Mouse (Mus musculus) limb, embryonic 15.5 days (tissue): Measurements from ENCODE around the gene Rbm15b. TPM values are rescaled to one million over a fixed set of nuclear protein-coding genes. Genes with fewer than 3 reads are reported as not detected.

Source experiments
- ATAC-seq: fragments of 200-750 bp; cut with Nextera tagmentation; 2 replicates; pipeline ENCODE4 v1.8.0; 2017; ENCODE audit warnings: low read depth, moderate TSS enrichment; ENCODE audit not compliant: insufficient number of reproducible peaks, low FRiP score, low TSS enrichment
- H3K27ac ChIP-seq: fragments of 300-500 bp; sonication (generic); 2 replicates; pipeline ENCODE4 v1.5.1; 2015; ENCODE audit warnings: moderate library complexity, mild to moderate bottlenecking, inconsistent platforms
- H3K27me3 ChIP-seq: fragments of 300-500 bp; sonication (generic); 2 replicates; pipeline ENCODE4 v1.6.1; 2015; ENCODE audit warnings: inconsistent platforms
- H3K36me3 ChIP-seq: fragments of 300-500 bp; sonication (generic); 2 replicates; pipeline ENCODE4 v1.6.1; 2015; ENCODE audit warnings: inconsistent platforms
- H3K4me1 ChIP-seq: fragments of 300-500 bp; sonication (generic); 2 replicates; pipeline ENCODE4 v1.6.1; 2015; ENCODE audit warnings: inconsistent platforms
- H3K4me2 ChIP-seq: fragments of 300-500 bp; sonication (generic); 2 replicates; pipeline ENCODE4 v1.6.1; 2015; ENCODE audit warnings: mild to moderate bottlenecking, inconsistent platforms
- H3K4me3 ChIP-seq: fragments of 300-500 bp; sonication (generic); 2 replicates; pipeline ENCODE4 v1.5.1; 2015; ENCODE audit warnings: mild to moderate bottlenecking, inconsistent platforms
- H3K9ac ChIP-seq: fragments of 300-500 bp; sonication (generic); 2 replicates; pipeline ENCODE4 v1.6.1; 2015; ENCODE audit warnings: inconsistent platforms
- H3K9me3 ChIP-seq: fragments of 300-500 bp; sonication (generic); 2 replicates; pipeline ENCODE4 v1.6.1; 2016; ENCODE audit warnings: inconsistent platforms
- WGBS: fragments of 180-500 bp; shearing (Covaris S2); methylation state at CpG from one replicate; pipeline ENCODE4 v1.1.7; 2015; 5-methylcytosine and 5-hydroxymethylcytosine counted together
- polyA plus RNA-seq: library from polyadenylated mRNA; unstranded; fragments of >200 nt; fragmentation: Nextera tagmentation; extraction: Ambion mirVana; gene quantifications from 2 replicates; pipeline ENCODE4 v1.2.1, GENCODE M21; 2015

Rbm15b gene
- polyA plus RNA-seq, 1 experiment from 2014 or later = 9.1 TPM

- H3K4me3 ChIP-seq = no peak overlapping the region
- no peak for ATAC-seq
- H3K9me3 ChIP-seq = no peaks in the 10 kb centered on the region
- H3K9ac ChIP-seq = no peak overlapping the region
- peaks cover 45% of the 10 kb centered on the region for H3K4me1 ChIP-seq
- H3K27me3 ChIP-seq = no peaks in the 10 kb centered on the region
- WGBS = 71% methylated on average over 4 of the region's 4 CpGs
- H3K27ac ChIP-seq = no peak overlapping the region
- peaks cover 52% of the 10 kb centered on the region for H3K36me3 ChIP-seq
- no peak overlapping the region for H3K4me2 ChIP-seq
Observed at GRCm38 (mm10) chr9:106882176-106882575, 5.1 kb downstream of the Rbm15b start.

DNA sequence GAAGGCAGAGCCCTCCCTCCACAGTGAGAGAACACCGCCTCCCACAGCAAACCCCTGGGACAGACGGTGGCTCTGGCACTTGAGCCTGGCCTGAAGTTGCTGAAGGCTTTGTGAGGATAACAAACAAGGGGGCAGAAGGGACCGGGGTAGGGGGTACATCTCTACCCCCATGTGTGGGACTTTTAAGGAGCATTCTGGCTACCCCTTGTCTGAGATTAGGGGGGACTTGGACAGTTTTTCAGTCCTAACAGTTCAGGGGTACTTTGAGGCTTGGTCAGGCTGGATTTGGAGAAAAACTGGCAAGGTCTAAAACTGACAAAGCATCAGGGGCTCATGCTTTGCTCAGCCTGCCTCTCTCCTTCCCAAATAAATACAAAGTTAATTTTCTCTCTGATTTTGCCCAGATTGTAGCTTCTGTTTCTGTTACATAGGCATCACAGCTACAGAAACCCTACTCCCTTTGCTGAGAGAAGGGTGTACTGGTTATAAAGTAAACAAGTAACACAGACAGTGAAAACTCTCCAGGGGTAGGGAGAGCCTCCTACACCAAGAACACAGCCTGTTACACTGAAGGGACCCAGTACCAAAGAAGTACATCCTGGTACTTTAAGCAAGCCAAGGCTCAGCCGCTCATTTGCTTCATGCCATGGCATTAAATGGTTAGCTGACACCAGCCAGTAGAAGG lies 6.0 kb downstream of the Rbm15b start:
- Histone ChIP-seq H3K4me1 (peaks cover 45% of the 10 kb centered on the region), H3K36me3 (peaks cover 61% of the 10 kb centered on the region), H3K27me3 (no peaks in the 10 kb centered on the region), H3K4me2 (no peak overlapping the region), H3K27ac (0 out of 2 replicates have a peak overlapping the region, but pooled peaks have one; percentile 33), H3K4me3 (no peak overlapping the region), H3K9me3 (no peaks in the 10 kb centered on the region), H3K9ac (no peak overlapping the region)
- WGBS = 58% methylated on average over 4 of the region's 4 CpGs
- no peak for ATAC-seq

GRCm38 (mm10) chr9:106879471-106879870 lies 7.8 kb downstream of the Rbm15b start:
- Histone ChIP-seq H3K9me3 (no peaks in the 10 kb centered on the region), H3K36me3 (peaks cover 73% of the 10 kb centered on the region), H3K9ac (no peak overlapping the region), H3K27ac (no peak overlapping the region), H3K4me1 (peaks cover 28% of the 10 kb centered on the region), H3K4me2 (no peak overlapping the region), H3K27me3 (no peaks in the 10 kb centered on the region), H3K4me3 (no peak overlapping the region)
- WGBS = 74% methylated on average over 4 of the region's 4 CpGs
- ATAC-seq = no peak

GRCm38 (mm10) chr9:106876666-106877065 lies 10.6 kb downstream of the Rbm15b start:
- no peaks in the 10 kb centered on the region for H3K27me3 ChIP-seq
- H3K9ac ChIP-seq = no peak overlapping the region
- WGBS = 84% methylated on average over 3 of the region's 3 CpGs
- no peak overlapping the region for H3K4me2 ChIP-seq
- ATAC-seq = no peak
- H3K27ac ChIP-seq = no peak overlapping the region
- peaks cover 69% of the 10 kb centered on the region for H3K36me3 ChIP-seq
- no peak overlapping the region for H3K4me3 ChIP-seq
- H3K9me3 ChIP-seq = no peaks in the 10 kb centered on the region
- H3K4me1 ChIP-seq = 0 out of 2 replicates have a peak, but pooled peaks cover 4% of the 10 kb centered on the region

- Histone ChIP-seq H3K27me3 (no peaks in the 10 kb centered on the region), H3K9me3 (no peaks in the 10 kb centered on the region), H3K4me2 (no peak overlapping the region), H3K4me1 (no peaks in the 10 kb centered on the region), H3K9ac (no peak overlapping the region), H3K36me3 (peaks cover 65% of the 10 kb centered on the region), H3K4me3 (no peak overlapping the region), H3K27ac (no peak overlapping the region)
- 85% methylated on average over 5 of the region's 5 CpGs for WGBS
- no peak for ATAC-seq
Observed at GRCm38 (mm10) chr9:106874216-106874615, 13.0 kb downstream of the Rbm15b start.

DNA sequence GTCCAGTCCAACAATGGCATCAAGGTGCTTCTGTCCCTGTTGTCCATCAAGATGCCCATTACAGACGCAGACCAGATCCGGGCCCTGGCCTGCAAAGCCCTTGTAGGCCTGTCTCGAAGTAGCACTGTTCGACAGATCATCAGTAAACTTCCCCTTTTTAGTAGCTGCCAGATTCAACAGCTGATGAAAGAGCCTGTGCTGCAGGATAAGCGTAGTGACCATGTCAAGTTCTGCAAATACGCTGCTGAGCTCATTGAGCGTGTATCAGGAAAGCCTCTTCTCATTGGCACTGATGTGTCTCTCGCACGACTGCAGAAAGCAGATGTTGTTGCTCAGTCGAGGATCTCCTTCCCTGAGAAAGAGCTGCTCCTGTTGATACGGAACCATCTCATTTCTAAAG lies 29.2 kb downstream of the Rbm15b start:
- peaks cover 75% of the 10 kb centered on the region for H3K36me3 ChIP-seq
- H3K4me1 ChIP-seq = no peaks in the 10 kb centered on the region
- no peaks in the 10 kb centered on the region for H3K9me3 ChIP-seq
- no peak overlapping the region for H3K4me3 ChIP-seq
- H3K9ac ChIP-seq = no peak overlapping the region
- ATAC-seq = no peak
- H3K27me3 ChIP-seq = no peaks in the 10 kb centered on the region
- no peak overlapping the region for H3K27ac ChIP-seq
- no peak overlapping the region for H3K4me2 ChIP-seq
- WGBS = 91% methylated on average over 11 of the region's 11 CpGs

DNA sequence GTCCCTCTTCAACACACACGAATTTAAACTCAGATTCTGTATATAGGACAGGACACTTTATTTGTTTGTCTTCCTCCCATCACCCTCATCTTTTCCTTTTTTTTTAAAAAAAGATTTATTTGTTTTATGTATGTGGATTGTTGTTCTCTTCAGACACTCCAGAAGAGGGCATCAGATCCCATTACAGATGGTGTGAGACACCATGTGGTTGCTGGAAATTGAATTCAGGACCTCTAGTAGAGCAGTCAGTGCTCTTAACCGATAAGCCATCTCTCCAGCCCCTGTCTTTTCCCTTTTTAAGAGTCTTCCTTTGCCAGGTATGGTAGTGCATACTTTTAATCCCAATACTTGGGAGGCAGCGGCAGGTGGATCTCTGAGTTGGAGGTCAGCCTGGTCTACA lies 30.6 kb downstream of the Rbm15b start:
- ATAC-seq = no peak
- Histone ChIP-seq H3K27ac (no peak overlapping the region), H3K9ac (no peak overlapping the region), H3K9me3 (no peaks in the 10 kb centered on the region), H3K4me1 (no peaks in the 10 kb centered on the region), H3K36me3 (peaks cover 75% of the 10 kb centered on the region), H3K4me3 (no peak overlapping the region), H3K4me2 (no peak overlapping the region), H3K27me3 (no peaks in the 10 kb centered on the region)
- WGBS = 87% methylated on average over 3 of the region's 3 CpGs

- no peak overlapping the region for H3K4me3 ChIP-seq
- no peak overlapping the region for H3K9ac ChIP-seq
- no peak overlapping the region for H3K27ac ChIP-seq
- 95% methylated on average over 6 of the region's 6 CpGs for WGBS
- ATAC-seq = no peak
- H3K9me3 ChIP-seq = no peaks in the 10 kb centered on the region
- H3K4me2 ChIP-seq = no peak overlapping the region
- no peaks in the 10 kb centered on the region for H3K4me1 ChIP-seq
- H3K36me3 ChIP-seq = peaks cover 66% of the 10 kb centered on the region
- no peaks in the 10 kb centered on the region for H3K27me3 ChIP-seq
Observed at GRCm38 (mm10) chr9:106842800-106843199, 44.4 kb downstream of the Rbm15b start.

DNA sequence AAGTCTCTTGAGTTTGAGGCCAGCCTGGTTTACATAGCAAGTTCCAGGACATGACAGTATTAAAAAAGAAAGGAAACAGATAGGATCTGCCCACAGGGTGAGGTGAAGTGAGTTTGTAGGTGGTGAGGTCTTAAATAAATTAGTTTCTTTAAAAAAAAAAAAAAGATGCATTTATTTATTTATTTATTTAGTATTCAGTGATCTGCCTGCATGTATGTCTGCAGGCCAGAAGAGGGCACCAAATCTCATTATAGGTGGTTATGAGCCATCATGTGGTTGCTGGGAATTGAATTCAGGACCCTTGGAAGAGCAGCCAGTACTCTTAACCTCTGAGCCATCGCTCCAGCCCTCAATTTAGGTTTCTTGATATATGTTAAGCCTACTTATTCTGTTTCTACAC lies 46.7 kb downstream of the Rbm15b start:
- no peak for ATAC-seq
- no peak overlapping the region for H3K9ac ChIP-seq
- H3K9me3 ChIP-seq = no peaks in the 10 kb centered on the region
- 97% methylated on average over 1 of the region's 1 CpGs for WGBS
- no peaks in the 10 kb centered on the region for H3K27me3 ChIP-seq
- H3K4me2 ChIP-seq = no peak overlapping the region
- no peak overlapping the region for H3K27ac ChIP-seq
- no peaks in the 10 kb centered on the region for H3K4me1 ChIP-seq
- no peak overlapping the region for H3K4me3 ChIP-seq
- H3K36me3 ChIP-seq = peaks cover 62% of the 10 kb centered on the region

Other genes with a start within 250 kb of the Rbm15b start
- gene Grm2, start 231.3 kb downstream of the Rbm15b start, polyA plus RNA-seq = 0.06 and 0.09 TPM in 2 replicates
- 72.9 and 79.5 TPM in 2 replicates for gene Tex264, start 201.5 kb downstream of the Rbm15b start, polyA plus RNA-seq
- 4.3 and 6.2 TPM in 2 replicates for gene Rad54l2, start 98.2 kb downstream of the Rbm15b start, polyA plus RNA-seq
- 16.5 and 20.9 TPM in 2 replicates for gene Dcaf1, start 65.6 kb downstream of the Rbm15b start, polyA plus RNA-seq
- gene Manf, start 4.6 kb upstream of the Rbm15b start, polyA plus RNA-seq = 311 and 319 TPM in 2 replicates